Mouse (Mus musculus): ENCODE results near the gene Dhx35. TPM values are rescaled to one million over a fixed set of nuclear protein-coding genes. Genes with fewer than 3 reads are reported as not detected.

Dhx35 gene
- polyA plus RNA-seq, 1 experiment, result 23.3 TPM

GRCm38 (mm10) chr2:158816239-158816638 lies 21.6 kb downstream of the Dhx35 start:
- no peak overlapping the region for H3K27ac ChIP-seq (ENCODE audit: insufficient read depth, low read length)
- H3K4me1 ChIP-seq (ENCODE audit: control insufficient read depth, insufficient read depth, low read length), result no peaks in the 10 kb centered on the region
- 92% methylated on average over 4 of the region's 4 CpGs for WGBS
- H3K27me3 ChIP-seq (ENCODE audit: control insufficient read depth, insufficient read depth, low read length), result no peaks in the 10 kb centered on the region
- TF ChIP-seq CTCF (IDR thresholded peaks at IDR 0.05; ENCODE audit: borderline replicate concordance, insufficient read depth, low read depth, low read length), result no peak
- no peak for TF ChIP-seq POLR2A (IDR thresholded peaks at IDR 0.05; ENCODE audit: borderline replicate concordance, insufficient read depth, low read length)
- H3K4me3 ChIP-seq (replicated peaks; ENCODE audit: insufficient read depth, low read depth, low read length), result no peak overlapping the region
- no peak for DNase-seq

GRCm38 (mm10) chr2:158817708-158818107 lies 23.1 kb downstream of the Dhx35 start:
- Histone ChIP-seq H3K4me1 (ENCODE audit: control insufficient read depth, insufficient read depth, low read length) (no peaks in the 10 kb centered on the region), H3K4me3 (replicated peaks; ENCODE audit: insufficient read depth, low read depth, low read length) (no peak overlapping the region), H3K27ac (ENCODE audit: insufficient read depth, low read length) (no peak overlapping the region), H3K27me3 (ENCODE audit: control insufficient read depth, insufficient read depth, low read length) (no peaks in the 10 kb centered on the region)
- DNase-seq, result no peak
- no peak for TF ChIP-seq POLR2A (IDR thresholded peaks at IDR 0.05; ENCODE audit: borderline replicate concordance, insufficient read depth, low read length)
- TF ChIP-seq CTCF (IDR thresholded peaks at IDR 0.05; ENCODE audit: borderline replicate concordance, insufficient read depth, low read depth, low read length), result no peak
- WGBS, result 81% methylated on average over 8 of the region's 8 CpGs

GRCm38 (mm10) chr2:158828124-158828523 lies 33.5 kb downstream of the Dhx35 start:
- 87% methylated on average over 2 of the region's 2 CpGs for WGBS
- H3K27me3 ChIP-seq (ENCODE audit: control insufficient read depth, insufficient read depth, low read length), result no peaks in the 10 kb centered on the region
- no peak for DNase-seq
- no peak overlapping the region for H3K4me3 ChIP-seq (replicated peaks; ENCODE audit: insufficient read depth, low read depth, low read length)
- H3K27ac ChIP-seq (ENCODE audit: insufficient read depth, low read length), result no peak overlapping the region
- TF ChIP-seq CTCF (IDR thresholded peaks at IDR 0.05; ENCODE audit: borderline replicate concordance, insufficient read depth, low read depth, low read length) (no peak), POLR2A (IDR thresholded peaks at IDR 0.05; ENCODE audit: borderline replicate concordance, insufficient read depth, low read length) (no peak)
- H3K4me1 ChIP-seq (ENCODE audit: control insufficient read depth, insufficient read depth, low read length), result no peaks in the 10 kb centered on the region

GRCm38 (mm10) chr2:158829746-158830145 lies 35.1 kb downstream of the Dhx35 start:
- Histone ChIP-seq H3K27ac (ENCODE audit: insufficient read depth, low read length) (no peak overlapping the region), H3K4me1 (ENCODE audit: control insufficient read depth, insufficient read depth, low read length) (no peaks in the 10 kb centered on the region; the same call in 1 of the 2 replicates), H3K4me3 (replicated peaks; ENCODE audit: insufficient read depth, low read depth, low read length) (no peak overlapping the region), H3K27me3 (ENCODE audit: control insufficient read depth, insufficient read depth, low read length) (no peaks in the 10 kb centered on the region)
- TF ChIP-seq POLR2A (IDR thresholded peaks at IDR 0.05; ENCODE audit: borderline replicate concordance, insufficient read depth, low read length) (no peak), CTCF (IDR thresholded peaks at IDR 0.05; ENCODE audit: borderline replicate concordance, insufficient read depth, low read depth, low read length) (no peak)
- DNase-seq, result no peak
- WGBS, result 57% methylated on average over 6 of the region's 6 CpGs

- 39% methylated on average over 5 of the region's 5 CpGs for WGBS
- H3K27me3 ChIP-seq (ENCODE audit: control insufficient read depth, insufficient read depth, low read length), result no peaks in the 10 kb centered on the region
- DNase-seq, result no peak
- H3K4me1 ChIP-seq (ENCODE audit: control insufficient read depth, insufficient read depth, low read length), result no peaks in the 10 kb centered on the region; the same call in 1 of the 2 replicates
- no peak overlapping the region for H3K27ac ChIP-seq (ENCODE audit: insufficient read depth, low read length)
- H3K4me3 ChIP-seq (replicated peaks; ENCODE audit: insufficient read depth, low read depth, low read length), result no peak overlapping the region
- TF ChIP-seq POLR2A (IDR thresholded peaks at IDR 0.05; ENCODE audit: borderline replicate concordance, insufficient read depth, low read length) (no peak), CTCF (IDR thresholded peaks at IDR 0.05; ENCODE audit: borderline replicate concordance, insufficient read depth, low read depth, low read length) (no peak)
Observed at GRCm38 (mm10) chr2:158833221-158833620, 38.6 kb downstream of the Dhx35 start.

GRCm38 (mm10) chr2:158833645-158834044 lies 39.0 kb downstream of the Dhx35 start:
- Histone ChIP-seq H3K4me3 (replicated peaks; ENCODE audit: insufficient read depth, low read depth, low read length) (no peak overlapping the region), H3K4me1 (ENCODE audit: control insufficient read depth, insufficient read depth, low read length) (no peaks in the 10 kb centered on the region; the same call in 1 of the 2 replicates), H3K27me3 (ENCODE audit: control insufficient read depth, insufficient read depth, low read length) (no peaks in the 10 kb centered on the region), H3K27ac (ENCODE audit: insufficient read depth, low read length) (no peak overlapping the region)
- TF ChIP-seq CTCF (IDR thresholded peaks at IDR 0.05; ENCODE audit: borderline replicate concordance, insufficient read depth, low read depth, low read length) (no peak), POLR2A (IDR thresholded peaks at IDR 0.05; ENCODE audit: borderline replicate concordance, insufficient read depth, low read length) (no peak)
- no peak for DNase-seq
- 73% methylated on average over 2 of the region's 2 CpGs for WGBS

- no peak overlapping the region for H3K27ac ChIP-seq (ENCODE audit: insufficient read depth, low read length)
- H3K4me3 ChIP-seq (replicated peaks; ENCODE audit: insufficient read depth, low read depth, low read length), result no peak overlapping the region
- H3K4me1 ChIP-seq (ENCODE audit: control insufficient read depth, insufficient read depth, low read length), result no peaks in the 10 kb centered on the region; the same call in 1 of the 2 replicates
- H3K27me3 ChIP-seq (ENCODE audit: control insufficient read depth, insufficient read depth, low read length), result no peaks in the 10 kb centered on the region
- DNase-seq, result no peak
- no peak for TF ChIP-seq CTCF (IDR thresholded peaks at IDR 0.05; ENCODE audit: borderline replicate concordance, insufficient read depth, low read depth, low read length)
- TF ChIP-seq POLR2A (IDR thresholded peaks at IDR 0.05; ENCODE audit: borderline replicate concordance, insufficient read depth, low read length), result no peak
- 93% methylated on average over 5 of the region's 5 CpGs for WGBS
Observed at GRCm38 (mm10) chr2:158843287-158843686, 48.7 kb downstream of the Dhx35 start.

- TF ChIP-seq CTCF (IDR thresholded peaks at IDR 0.05; ENCODE audit: borderline replicate concordance, insufficient read depth, low read depth, low read length) (no peak), POLR2A (IDR thresholded peaks at IDR 0.05; ENCODE audit: borderline replicate concordance, insufficient read depth, low read length) (no peak)
- Histone ChIP-seq H3K4me3 (replicated peaks; ENCODE audit: insufficient read depth, low read depth, low read length) (no peak overlapping the region), H3K4me1 (ENCODE audit: control insufficient read depth, insufficient read depth, low read length) (no peaks in the 10 kb centered on the region; the same call in 1 of the 2 replicates), H3K27me3 (ENCODE audit: control insufficient read depth, insufficient read depth, low read length) (no peaks in the 10 kb centered on the region), H3K27ac (ENCODE audit: insufficient read depth, low read length) (no peak overlapping the region)
- 79% methylated on average over 5 of the region's 5 CpGs for WGBS
- no peak for DNase-seq
Observed at GRCm38 (mm10) chr2:158845031-158845430, 50.4 kb downstream of the Dhx35 start.

All from cerebellum, adult 2 months (tissue).